Mouse (Mus musculus): Measurements from ENCODE around the gene Hmgcl.

DNA sequence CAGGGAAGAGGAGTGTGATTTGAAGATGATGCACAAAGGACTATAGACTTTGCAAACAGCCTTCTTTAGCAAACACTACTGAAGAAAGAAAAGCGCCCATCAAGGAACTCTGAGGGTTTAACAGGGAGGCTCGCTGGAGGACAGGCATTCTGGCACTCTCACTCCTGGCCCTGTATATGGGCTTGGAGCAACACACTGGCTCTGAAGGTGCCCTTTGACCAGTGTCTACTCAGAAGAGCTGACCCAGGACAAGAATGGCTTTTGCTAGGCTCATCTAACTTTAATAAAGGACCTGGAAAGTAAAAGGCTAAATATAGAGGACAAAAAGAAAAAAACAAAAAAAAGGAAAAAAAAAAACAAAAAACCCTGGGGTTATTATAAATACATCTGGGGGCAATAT is 58.7 kb downstream of the Hmgcl start:
- no peak for TF ChIP-seq CTCF (IDR thresholded peaks at IDR 0.05; ENCODE audit: low read depth, low read length)
- no peak for TF ChIP-seq POLR2A (IDR thresholded peaks at IDR 0.05; ENCODE audit: extremely low read depth, insufficient read depth, low read length)

Data from liver, adult 2 months (tissue).